Mouse (Mus musculus): ENCODE results near the gene Btbd7. TPM values are rescaled to one million over a fixed set of nuclear protein-coding genes. Genes with fewer than 3 reads are reported as not detected.

The Btbd7 gene
- polyA plus RNA-seq, 1 experiment = 7.3 TPM

- Histone ChIP-seq H3ac (ENCODE audit: control insufficient read depth, insufficient read length, low read depth) (no peak overlapping the region), H3K27me3 (ENCODE audit: control insufficient read depth, insufficient read depth, insufficient read length) (no peaks in the 10 kb centered on the region), H3K4me3 (ENCODE audit: insufficient read depth, poor library complexity, severe bottlenecking) (no peak overlapping the region), H3K79me3 (ENCODE audit: low read depth) (no peaks in the 10 kb centered on the region), H3K36me3 (ENCODE audit: control insufficient read depth, insufficient read depth) (peaks cover 55% of the 10 kb centered on the region), H3K79me2 (ENCODE audit: control insufficient read depth, insufficient read depth) (no peaks in the 10 kb centered on the region)
- TF ChIP-seq CEBPB (IDR thresholded peaks at IDR 0.05; ENCODE audit: low read depth) (no peak), MYOD1 (IDR thresholded peaks at IDR 0.05; ENCODE audit: control insufficient read depth, insufficient read length, low read depth) (no peak), CTCF (IDR thresholded peaks at IDR 0.05; ENCODE audit: control insufficient read depth, insufficient read depth, insufficient read length) (no peak), MYOG (IDR thresholded peaks at IDR 0.05; ENCODE audit: control insufficient read depth, extremely low read depth, insufficient read length) (no peak), FOSL1 (IDR thresholded peaks at IDR 0.05; ENCODE audit: insufficient read depth, low read length, poor library complexity, severe bottlenecking) (no peak), USF1 (IDR thresholded peaks at IDR 0.05; ENCODE audit: low read depth) (no peak)
Measured at GRCm38 (mm10) chr12:102784899-102785592, 93.2 kb downstream of the Btbd7 start.

- Histone ChIP-seq H3K79me3 (ENCODE audit: low read depth) (no peaks in the 10 kb centered on the region), H3ac (ENCODE audit: control insufficient read depth, insufficient read length, low read depth) (no peak overlapping the region), H3K4me3 (ENCODE audit: insufficient read depth, poor library complexity, severe bottlenecking) (no peak overlapping the region), H3K27me3 (ENCODE audit: control insufficient read depth, insufficient read depth, insufficient read length) (no peaks in the 10 kb centered on the region), H3K36me3 (ENCODE audit: control insufficient read depth, insufficient read depth) (peaks cover 39% of the 10 kb centered on the region), H3K79me2 (ENCODE audit: control insufficient read depth, insufficient read depth) (no peaks in the 10 kb centered on the region)
- TF ChIP-seq FOSL1 (IDR thresholded peaks at IDR 0.05; ENCODE audit: insufficient read depth, low read length, poor library complexity, severe bottlenecking) = no peak
Measured at GRCm38 (mm10) chr12:102782841-102783240, 95.4 kb downstream of the Btbd7 start.

DNA sequence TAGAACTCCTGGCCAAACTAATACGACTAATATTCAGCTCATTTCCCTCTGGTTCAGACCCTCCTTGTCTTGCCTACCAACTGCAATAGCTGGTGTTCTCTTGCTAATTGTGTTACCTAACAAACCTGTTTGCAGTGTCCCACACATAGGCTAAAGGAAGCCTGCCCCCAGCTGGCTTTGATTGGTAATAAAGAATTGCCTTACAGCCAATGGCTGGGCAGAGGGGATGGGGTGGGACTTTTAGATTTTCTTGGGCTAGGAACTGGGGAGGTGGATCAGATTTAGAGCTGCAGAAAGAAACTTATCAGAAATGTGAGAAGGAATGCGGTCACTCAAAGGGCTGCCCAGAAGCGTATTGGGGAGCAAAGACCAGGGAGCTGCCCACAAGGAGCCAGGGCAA, 98.8 kb downstream of the Btbd7 start:
- TF ChIP-seq MAX (IDR thresholded peaks at IDR 0.05) (no peak), CEBPB (IDR thresholded peaks at IDR 0.05; ENCODE audit: low read depth) (no peak), MYOD1 (IDR thresholded peaks at IDR 0.05; ENCODE audit: control insufficient read depth, insufficient read length, low read depth) (no peak), CTCF (IDR thresholded peaks at IDR 0.05; ENCODE audit: control insufficient read depth, insufficient read depth, insufficient read length) (no peak)
- no peaks in the 10 kb centered on the region for H3K79me3 ChIP-seq (ENCODE audit: low read depth)
- H3K27me3 ChIP-seq (ENCODE audit: control insufficient read depth, insufficient read depth, insufficient read length) = no peaks in the 10 kb centered on the region
- no peak overlapping the region for H3ac ChIP-seq (ENCODE audit: control insufficient read depth, insufficient read length, low read depth)
- no peak overlapping the region for H3K4me3 ChIP-seq (ENCODE audit: insufficient read depth, poor library complexity, severe bottlenecking)
- H3K36me3 ChIP-seq (ENCODE audit: control insufficient read depth, insufficient read depth) = peaks cover 49% of the 10 kb centered on the region
- no peaks in the 10 kb centered on the region for H3K79me2 ChIP-seq (ENCODE audit: control insufficient read depth, insufficient read depth)

GRCm38 (mm10) chr12:102778151-102778550, 100.1 kb downstream of the Btbd7 start:
- no peak overlapping the region for H3ac ChIP-seq (ENCODE audit: control insufficient read depth, insufficient read length, low read depth)
- no peaks in the 10 kb centered on the region for H3K79me2 ChIP-seq (ENCODE audit: control insufficient read depth, insufficient read depth)
- H3K36me3 ChIP-seq (ENCODE audit: control insufficient read depth, insufficient read depth) = peaks cover 49% of the 10 kb centered on the region
- H3K79me3 ChIP-seq (ENCODE audit: low read depth) = no peaks in the 10 kb centered on the region
- H3K4me3 ChIP-seq (ENCODE audit: insufficient read depth, poor library complexity, severe bottlenecking) = no peak overlapping the region
- no peaks in the 10 kb centered on the region for H3K27me3 ChIP-seq (ENCODE audit: control insufficient read depth, insufficient read depth, insufficient read length)
- TF ChIP-seq CEBPB (IDR thresholded peaks at IDR 0.05; ENCODE audit: low read depth) (no peak), MYOD1 (IDR thresholded peaks at IDR 0.05; ENCODE audit: control insufficient read depth, insufficient read length, low read depth) (no peak), CTCF (IDR thresholded peaks at IDR 0.05; ENCODE audit: control insufficient read depth, insufficient read depth, insufficient read length) (no peak), MYOG (IDR thresholded peaks at IDR 0.05; ENCODE audit: control insufficient read depth, extremely low read depth, insufficient read length) (no peak)

DNA sequence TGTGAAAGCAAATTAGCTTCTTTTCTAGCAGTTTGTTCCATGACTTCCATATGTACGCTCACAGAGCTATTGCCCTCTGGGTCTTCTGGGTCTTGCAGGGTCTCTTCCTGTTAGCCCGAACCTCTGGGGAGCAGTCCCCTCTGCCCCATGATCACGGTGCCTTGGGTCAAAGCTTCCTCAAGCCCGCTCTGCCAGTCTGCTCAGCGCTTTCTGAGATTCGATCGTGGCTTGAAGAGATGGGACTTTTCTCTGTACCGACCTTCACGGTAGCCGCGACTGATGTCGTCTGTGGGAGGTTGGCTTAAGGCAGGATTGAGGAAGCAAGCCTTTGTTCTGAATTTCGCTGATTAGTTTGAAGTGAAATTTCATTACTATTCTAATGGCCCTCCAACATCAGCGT, 102.2 kb downstream of the Btbd7 start:
- TF ChIP-seq MYOD1 (IDR thresholded peaks at IDR 0.05; ENCODE audit: control insufficient read depth, insufficient read length, low read depth) (no peak), MAX (IDR thresholded peaks at IDR 0.05) (no peak), CTCF (IDR thresholded peaks at IDR 0.05; ENCODE audit: control insufficient read depth, insufficient read depth, insufficient read length) (no peak)
- Histone ChIP-seq H3ac (ENCODE audit: control insufficient read depth, insufficient read length, low read depth) (no peak overlapping the region), H3K79me3 (ENCODE audit: low read depth) (no peaks in the 10 kb centered on the region), H3K36me3 (ENCODE audit: control insufficient read depth, insufficient read depth) (peaks cover 61% of the 10 kb centered on the region), H3K4me3 (ENCODE audit: insufficient read depth, poor library complexity, severe bottlenecking) (no peak overlapping the region), H3K79me2 (ENCODE audit: control insufficient read depth, insufficient read depth) (no peaks in the 10 kb centered on the region), H3K27me3 (ENCODE audit: control insufficient read depth, insufficient read depth, insufficient read length) (no peaks in the 10 kb centered on the region)

- Histone ChIP-seq H3K4me3 (ENCODE audit: insufficient read depth, poor library complexity, severe bottlenecking) (no peak overlapping the region), H3K36me3 (ENCODE audit: control insufficient read depth, insufficient read depth) (peaks cover 84% of the 10 kb centered on the region), H3ac (ENCODE audit: control insufficient read depth, insufficient read length, low read depth) (no peak overlapping the region), H3K79me2 (ENCODE audit: control insufficient read depth, insufficient read depth) (no peaks in the 10 kb centered on the region), H3K79me3 (ENCODE audit: low read depth) (no peaks in the 10 kb centered on the region), H3K27me3 (ENCODE audit: control insufficient read depth, insufficient read depth, insufficient read length) (no peaks in the 10 kb centered on the region)
- TF ChIP-seq MYOD1 (IDR thresholded peaks at IDR 0.05; ENCODE audit: control insufficient read depth, insufficient read length, low read depth) = no peak
- TF ChIP-seq USF1 (IDR thresholded peaks at IDR 0.05; ENCODE audit: low read depth) = no peak
- no peak for TF ChIP-seq CTCF (IDR thresholded peaks at IDR 0.05; ENCODE audit: control insufficient read depth, insufficient read depth, insufficient read length)
- TF ChIP-seq MAX (IDR thresholded peaks at IDR 0.05) = no peak
- no peak for TF ChIP-seq CEBPB (IDR thresholded peaks at IDR 0.05; ENCODE audit: low read depth)
- no peak for TF ChIP-seq FOSL1 (IDR thresholded peaks at IDR 0.05; ENCODE audit: insufficient read depth, low read length, poor library complexity, severe bottlenecking)
- no peak for TF ChIP-seq MYOG (IDR thresholded peaks at IDR 0.05; ENCODE audit: control insufficient read depth, extremely low read depth, insufficient read length)
Measured at GRCm38 (mm10) chr12:102772676-102773075, 105.6 kb downstream of the Btbd7 start.

All from C2C12 (cell line).